In the genomic region with DNA sequence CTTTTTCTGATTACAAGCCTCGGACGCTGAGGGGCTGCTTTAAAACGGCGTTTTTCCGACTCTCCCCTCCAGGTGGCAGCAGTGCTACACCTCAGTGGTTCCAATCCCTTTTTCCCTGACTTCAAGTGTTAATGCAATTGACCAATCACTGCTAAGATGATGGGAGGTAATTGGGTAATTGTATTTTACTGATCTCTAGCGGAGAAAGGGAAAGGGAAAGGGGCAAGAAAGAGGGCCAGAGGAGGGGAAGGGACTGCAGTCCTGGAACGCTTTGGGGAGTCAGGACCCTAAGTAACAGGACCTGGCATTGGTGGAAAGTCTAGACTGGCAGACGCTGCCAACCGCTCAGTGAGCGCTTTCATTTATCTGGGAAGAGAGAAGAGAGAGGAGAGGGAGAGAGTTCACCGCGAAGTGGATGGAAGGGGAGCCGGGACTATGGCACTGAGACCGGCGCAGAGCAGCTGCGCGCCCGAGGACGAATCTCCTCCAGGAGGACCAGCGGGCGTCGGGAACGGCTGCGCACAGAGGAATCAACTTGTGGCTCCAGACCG, we compare ENCODE assay signal across 8 mouse cellular contexts.
DNase-seq lines count a peak whose midpoint lies in the region; ATAC-seq lines count a peak whose summit lies in the region.

No protein-coding gene starts in this region.

- peak overlapping the region; percentile 57 for H3K4me3 ChIP-seq in hindbrain, embryonic 10.5 days
- H3K4me3 ChIP-seq in lung, embryonic 15.5 days: peak overlapping the region; percentile 50

- peaks cover 9% of the 10 kb centered on the region; the same call in 1 of the 2 replicates for H3K4me1 ChIP-seq in hindbrain, embryonic 10.5 days (replicated peaks)
- peaks cover 3% of the 10 kb centered on the region for H3K4me1 ChIP-seq in lung, embryonic 15.5 days

- peak overlapping the region; percentile 69 for H3K27ac ChIP-seq in hindbrain, embryonic 10.5 days
- H3K27ac ChIP-seq in lung, embryonic 15.5 days: peak overlapping the region; percentile 18; the same call in 1 of the 2 replicates

- WGBS in hindbrain, embryonic 10.5 days: under 1% methylated on average over 25 of the region's 25 CpGs
- WGBS in lung, embryonic 15.5 days: under 1% methylated on average over 25 of the region's 25 CpGs

- H3K4me2 ChIP-seq in lung, embryonic 15.5 days: peak overlapping the region; percentile 87

- H3K27me3 ChIP-seq in hindbrain, embryonic 10.5 days (ENCODE audit: insufficient read depth, poor library complexity, severe bottlenecking): peaks cover 19% of the 10 kb centered on the region
- peaks cover 12% of the 10 kb centered on the region for H3K27me3 ChIP-seq in lung, embryonic 15.5 days

- ATAC-seq in lung, embryonic 15.5 days (ENCODE audit: borderline replicate concordance, extremely low read depth, low FRiP score, low TSS enrichment): peak; percentile 93

- H3K9me3 ChIP-seq in hindbrain, embryonic 10.5 days: no peaks in the 10 kb centered on the region
- H3K9me3 ChIP-seq in lung, embryonic 15.5 days: no peaks in the 10 kb centered on the region

- no peaks in the 10 kb centered on the region for H3K36me3 ChIP-seq in hindbrain, embryonic 10.5 days
- no peaks in the 10 kb centered on the region for H3K36me3 ChIP-seq in lung, embryonic 15.5 days

- DNase-seq in Muller cell, postnatal 12 days (ENCODE audit: inconsistent ontology term): peak; percentile 95
- peak; percentile 93 for DNase-seq in cerebellum, adult 8-10 months
- DNase-seq in frontal cortex, adult 2 months (ENCODE audit: extremely low spot score in 1 of 2, low spot score in 1 of 2): peak; percentile 89 to 99
- DNase-seq in hindbrain, embryonic 10.5 days (ENCODE audit: low spot score): peak; percentile 84
- DNase-seq in layer of hippocampus, adult 9-11 months: peak; percentile 90
- DNase-seq in retina, adult 2 months (ENCODE audit: low read depth, low spot score): peak; percentile 64
- DNase-seq in urinary bladder, postnatal 36 days (ENCODE audit: low spot score in 2 of 2): peak; percentile 69 to 79

- H3K9ac ChIP-seq in lung, embryonic 15.5 days: peak overlapping the region; percentile 8; the same call in 1 of the 2 replicates

Comparison
In these comparisons a context has a peak if more than half of its experiments do, and no peak if none do; other contexts are left out.
1. Peak in every context shown above with its lines: DNase-seq, ATAC-seq, H3K4me3 ChIP-seq and H3K27ac ChIP-seq.